Mouse (Mus musculus): ENCODE data around the gene Tsnaxip1. TPM values are rescaled to one million over a fixed set of nuclear protein-coding genes. Genes with fewer than 3 reads are reported as not detected.
A peak's percentile ranks its signal among the peaks of the same experiment; 100 is the strongest.

Tsnaxip1 gene
- polyA plus RNA-seq (2012; ENCODE audit: insufficient read depth, insufficient read length, missing spikeins) = not detected in 2 replicates

GRCm38 (mm10) chr8:105826861-105827848 is at the start of gene Tsnaxip1, which contains the start of gene Ranbp10:
TSS of gene Tsnaxip1 (plus strand) at chr8:105827731.
TSS of gene Ranbp10 (minus strand) at chr8:105827350.
- peak within 1 kb of the TSS; percentile 94 for H3K27ac ChIP-seq (ENCODE audit: insufficient read depth, low read depth, low read length)
- peak within 1 kb of the TSS; percentile 77 for H3K4me3 ChIP-seq (ENCODE audit: insufficient read depth, low read length)
- peaks cover 15% of the 10 kb centered on the region for H3K4me1 ChIP-seq (ENCODE audit: control insufficient read depth, insufficient read depth, low read length)
- peak; percentile 90 for TF ChIP-seq POLR2A (IDR thresholded peaks at IDR 0.05; ENCODE audit: borderline replicate concordance, low read depth, low read length)
- no peak for TF ChIP-seq CTCF (IDR thresholded peaks at IDR 0.05; ENCODE audit: low read depth, low read length)

GRCm38 (mm10) chr8:105777833-105778232 is 49.7 kb upstream of the Tsnaxip1 start:
- H3K4me1 ChIP-seq (ENCODE audit: control insufficient read depth, insufficient read depth, low read length) = peaks cover 12% of the 10 kb centered on the region
- no peak for TF ChIP-seq POLR2A (IDR thresholded peaks at IDR 0.05; ENCODE audit: borderline replicate concordance, low read depth, low read length)
- TF ChIP-seq CTCF (IDR thresholded peaks at IDR 0.05; ENCODE audit: low read depth, low read length) = no peak
- no peak overlapping the region for H3K4me3 ChIP-seq (ENCODE audit: insufficient read depth, low read length)
- no peak overlapping the region for H3K27ac ChIP-seq (ENCODE audit: insufficient read depth, low read depth, low read length)

DNA sequence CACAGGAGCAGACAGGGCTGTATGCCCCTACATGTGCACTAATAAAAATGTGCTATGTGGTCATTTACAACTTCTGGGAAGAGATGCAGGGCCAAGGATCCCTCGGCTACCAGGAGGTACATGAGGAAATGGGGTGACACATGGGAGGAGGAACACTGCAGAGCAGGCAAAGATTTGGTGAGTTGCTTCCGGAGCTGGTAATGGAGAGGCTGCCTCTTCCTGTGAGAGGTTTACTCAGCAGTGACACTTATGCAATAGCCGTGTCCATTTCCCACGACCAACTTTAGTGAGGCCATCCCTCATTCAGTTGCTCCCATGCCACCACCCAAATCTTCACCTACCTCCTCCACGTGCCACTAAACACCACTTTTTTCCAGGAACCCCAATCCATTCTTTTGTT is 47.2 kb upstream of the Tsnaxip1 start:
- H3K4me3 ChIP-seq (ENCODE audit: insufficient read depth, low read length) = no peak overlapping the region
- H3K27ac ChIP-seq (ENCODE audit: insufficient read depth, low read depth, low read length) = peak overlapping the region; percentile 30; the same call in 1 of the 2 replicates
- peaks cover 18% of the 10 kb centered on the region for H3K4me1 ChIP-seq (ENCODE audit: control insufficient read depth, insufficient read depth, low read length)
- no peak for TF ChIP-seq POLR2A (IDR thresholded peaks at IDR 0.05; ENCODE audit: borderline replicate concordance, low read depth, low read length)
- no peak for TF ChIP-seq CTCF (IDR thresholded peaks at IDR 0.05; ENCODE audit: low read depth, low read length)

DNA sequence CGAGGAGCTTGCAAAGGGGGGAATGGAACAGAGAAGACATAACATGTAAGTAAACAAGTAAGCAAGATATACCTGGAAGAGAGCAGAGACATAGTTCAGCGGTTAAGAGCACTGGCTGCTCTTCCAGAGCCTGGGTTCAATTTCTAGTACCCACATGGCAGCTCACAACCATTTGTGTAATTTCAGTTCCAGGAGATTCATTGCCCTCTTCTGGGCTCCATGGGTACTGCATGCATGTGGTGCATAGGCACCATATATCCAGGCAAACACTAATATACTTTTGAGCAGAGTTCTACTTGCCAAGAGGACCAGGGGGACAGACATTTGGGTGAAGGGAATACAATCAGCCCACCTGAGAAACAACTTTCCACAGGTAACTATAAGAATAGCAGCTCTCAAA is 39.3 kb upstream of the Tsnaxip1 start:
- TF ChIP-seq POLR2A (IDR thresholded peaks at IDR 0.05; ENCODE audit: borderline replicate concordance, low read depth, low read length) = no peak
- TF ChIP-seq CTCF (IDR thresholded peaks at IDR 0.05; ENCODE audit: low read depth, low read length) = no peak
- H3K27ac ChIP-seq (ENCODE audit: insufficient read depth, low read depth, low read length) = no peak overlapping the region
- peaks cover 7% of the 10 kb centered on the region for H3K4me1 ChIP-seq (ENCODE audit: control insufficient read depth, insufficient read depth, low read length)
- H3K4me3 ChIP-seq (ENCODE audit: insufficient read depth, low read length) = no peak overlapping the region

- no peak for TF ChIP-seq CTCF (IDR thresholded peaks at IDR 0.05; ENCODE audit: low read depth, low read length)
- no peak for TF ChIP-seq POLR2A (IDR thresholded peaks at IDR 0.05; ENCODE audit: borderline replicate concordance, low read depth, low read length)
- Histone ChIP-seq H3K4me3 (ENCODE audit: insufficient read depth, low read length) (no peak overlapping the region), H3K4me1 (ENCODE audit: control insufficient read depth, insufficient read depth, low read length) (peaks cover 3% of the 10 kb centered on the region; the same call in 1 of the 2 replicates), H3K27ac (ENCODE audit: insufficient read depth, low read depth, low read length) (no peak overlapping the region)
Observed at GRCm38 (mm10) chr8:105788927-105789326, 38.6 kb upstream of the Tsnaxip1 start.

DNA sequence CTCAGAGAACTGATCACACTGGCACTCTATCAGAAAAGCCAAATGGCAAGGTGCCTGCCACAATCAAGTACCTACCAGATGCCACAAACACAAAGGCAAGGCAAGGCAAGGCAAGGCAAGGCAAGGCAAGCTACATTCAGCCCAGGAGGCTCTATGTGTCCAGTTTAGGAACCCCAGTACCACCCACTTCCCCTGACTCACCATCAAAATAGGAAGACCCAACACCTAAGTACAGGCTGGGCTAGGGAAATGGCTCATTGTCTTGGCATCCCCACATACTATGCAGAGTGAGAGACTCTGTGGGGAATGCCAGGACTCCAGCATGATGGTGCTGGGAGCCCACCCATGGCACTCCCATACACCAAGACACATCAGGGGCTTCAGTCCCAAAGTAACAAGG is 37.9 kb upstream of the Tsnaxip1 start:
- peaks cover 3% of the 10 kb centered on the region; the same call in 1 of the 2 replicates for H3K4me1 ChIP-seq (ENCODE audit: control insufficient read depth, insufficient read depth, low read length)
- H3K27ac ChIP-seq (ENCODE audit: insufficient read depth, low read depth, low read length) = no peak overlapping the region
- no peak overlapping the region for H3K4me3 ChIP-seq (ENCODE audit: insufficient read depth, low read length)
- TF ChIP-seq CTCF (IDR thresholded peaks at IDR 0.05; ENCODE audit: low read depth, low read length) = no peak
- TF ChIP-seq POLR2A (IDR thresholded peaks at IDR 0.05; ENCODE audit: borderline replicate concordance, low read depth, low read length) = no peak

- Histone ChIP-seq H3K4me1 (ENCODE audit: control insufficient read depth, insufficient read depth, low read length) (peaks cover 7% of the 10 kb centered on the region; the same call in 1 of the 2 replicates), H3K27ac (ENCODE audit: insufficient read depth, low read depth, low read length) (no peak overlapping the region), H3K4me3 (ENCODE audit: insufficient read depth, low read length) (no peak overlapping the region)
- TF ChIP-seq CTCF (IDR thresholded peaks at IDR 0.05; ENCODE audit: low read depth, low read length) (no peak), POLR2A (IDR thresholded peaks at IDR 0.05; ENCODE audit: borderline replicate concordance, low read depth, low read length) (no peak)
Observed at GRCm38 (mm10) chr8:105793331-105793730, 34.2 kb upstream of the Tsnaxip1 start.

DNA sequence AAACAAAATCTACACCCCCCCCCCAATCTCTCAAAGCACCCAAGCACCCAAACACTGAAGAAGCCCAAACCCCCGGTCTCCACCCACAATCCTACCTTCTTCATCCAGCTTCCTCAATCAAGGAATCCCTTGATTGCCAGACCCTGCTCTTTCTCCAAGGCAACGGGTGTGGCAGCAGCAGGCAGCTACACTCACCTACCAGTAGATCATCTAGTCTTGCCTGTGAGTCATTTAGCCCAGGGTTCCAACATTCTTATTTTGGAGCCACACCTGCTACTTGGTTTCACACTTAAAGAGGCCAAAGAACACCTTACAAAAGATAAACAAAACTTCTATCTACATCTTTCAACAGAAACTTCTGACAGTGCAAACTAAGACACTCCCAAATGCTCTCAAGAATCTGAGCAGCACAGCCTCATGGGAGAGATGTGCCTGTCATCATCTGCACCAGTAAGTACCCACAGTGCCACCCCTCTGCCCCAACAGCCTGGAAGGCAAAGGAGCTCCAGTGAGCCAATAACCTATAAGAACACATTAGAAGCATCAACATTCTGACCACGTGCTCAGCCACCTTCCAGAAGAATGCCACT is 33.4 kb upstream of the Tsnaxip1 start:
- Histone ChIP-seq H3K27ac (ENCODE audit: insufficient read depth, low read depth, low read length) (no peak overlapping the region), H3K4me3 (ENCODE audit: insufficient read depth, low read length) (no peak overlapping the region), H3K4me1 (ENCODE audit: control insufficient read depth, insufficient read depth, low read length) (peaks cover 11% of the 10 kb centered on the region)
- TF ChIP-seq POLR2A (IDR thresholded peaks at IDR 0.05; ENCODE audit: borderline replicate concordance, low read depth, low read length) = no peak
- TF ChIP-seq CTCF (IDR thresholded peaks at IDR 0.05; ENCODE audit: low read depth, low read length) = no peak

DNA sequence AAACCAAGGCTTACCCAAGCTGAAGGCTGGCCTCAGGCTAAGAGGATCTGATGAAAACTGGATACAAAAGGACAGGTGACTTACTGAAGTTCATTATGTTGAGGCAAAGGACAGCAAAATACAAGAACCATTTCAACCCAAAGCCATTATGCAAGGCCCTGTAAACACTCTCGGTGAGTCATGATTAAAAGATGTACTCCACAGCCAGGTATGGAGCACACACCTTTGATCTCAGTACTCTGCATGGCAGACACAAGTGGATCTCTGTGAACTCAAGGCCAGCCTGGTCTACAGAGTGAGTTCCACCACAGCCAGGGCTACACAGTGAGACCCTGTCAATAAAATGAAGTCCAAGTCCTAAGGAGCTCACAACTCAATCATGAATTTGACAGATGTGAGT is 31.7 kb upstream of the Tsnaxip1 start:
- Histone ChIP-seq H3K4me1 (ENCODE audit: control insufficient read depth, insufficient read depth, low read length) (peaks cover 15% of the 10 kb centered on the region), H3K4me3 (ENCODE audit: insufficient read depth, low read length) (no peak overlapping the region), H3K27ac (ENCODE audit: insufficient read depth, low read depth, low read length) (no peak overlapping the region)
- no peak for TF ChIP-seq CTCF (IDR thresholded peaks at IDR 0.05; ENCODE audit: low read depth, low read length)
- TF ChIP-seq POLR2A (IDR thresholded peaks at IDR 0.05; ENCODE audit: borderline replicate concordance, low read depth, low read length) = no peak
